ENCODE assay signal across 7 mouse cellular contexts in the genomic region with DNA sequence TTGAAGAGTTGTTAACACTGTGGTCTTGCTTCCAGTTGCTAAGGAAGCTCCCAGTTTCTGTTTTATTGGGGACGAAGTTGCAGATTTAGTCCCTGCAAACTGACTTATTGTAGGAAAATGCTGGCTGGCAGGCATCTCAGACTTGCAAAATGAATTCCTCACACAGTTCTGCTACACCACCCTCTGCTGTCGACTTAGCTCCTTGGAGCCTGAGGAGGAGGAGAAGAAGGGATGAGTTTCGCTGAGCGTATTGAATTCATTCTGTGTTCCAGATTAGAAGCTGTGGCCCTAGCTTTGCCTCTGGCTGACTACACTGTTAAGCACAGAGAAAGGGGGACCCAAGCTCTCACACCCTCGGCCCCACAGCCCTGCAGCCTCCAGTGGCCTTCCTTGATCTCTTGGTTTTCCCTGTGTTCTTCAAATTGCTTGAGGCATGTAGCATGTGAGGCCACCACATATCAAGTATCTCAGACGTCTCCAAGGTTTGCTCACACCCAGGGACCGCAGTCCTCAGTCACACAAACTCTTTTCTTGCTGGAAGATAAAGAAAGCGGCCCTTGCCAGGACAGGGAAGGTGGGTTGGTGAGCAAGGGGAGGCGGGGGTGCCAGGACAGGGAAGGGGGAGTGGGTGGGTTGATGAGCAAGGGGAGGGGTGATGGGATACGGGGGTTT. TPM values are rescaled to one million over a fixed set of nuclear protein-coding genes. Genes with fewer than 3 reads are reported as not detected.
DNase-seq lines count a peak whose midpoint lies in the region; TF ChIP-seq lines count a peak whose summit lies in the region.

No protein-coding gene starts in this region.

- peaks cover 9 to 19% of the 10 kb centered on the region in 2 experiments for H3K4me1 ChIP-seq in MEL (ENCODE audit: control insufficient read depth in 1 of 2, insufficient read depth in 2 of 2, low read length in 2 of 2)
- peaks cover 19% of the 10 kb centered on the region for H3K4me1 ChIP-seq in cortical plate, adult 2 months (ENCODE audit: control insufficient read depth, insufficient read depth, low read length)

- H3K27me3 ChIP-seq in MEL (ENCODE audit: control insufficient read depth in 1 of 2, insufficient read depth in 2 of 2, low read length in 2 of 2) = no peaks in the 10 kb centered on the region

- H3K9ac ChIP-seq in MEL (ENCODE audit: control insufficient read depth, low read depth, low read length, poor library complexity, severe bottlenecking) = peak overlapping the region; percentile 23

- no peak for TF ChIP-seq RAD21 in MEL (IDR thresholded peaks at IDR 0.05; ENCODE audit: low read depth, low read length)

- no peaks in the 10 kb centered on the region for H3K9me3 ChIP-seq in MEL (replicated peaks; ENCODE audit: insufficient read depth, low read length)

- H3K36me3 ChIP-seq in MEL (ENCODE audit: control insufficient read depth in 1 of 2, insufficient read depth in 2 of 2, low read length in 2 of 2) = peaks cover 0 to 21% of the 10 kb centered on the region in 2 experiments; a peak in 2 of 4 replicates

- TF ChIP-seq CTCF in layer of hippocampus, adult 2 months (conservative IDR thresholded peaks at IDR 0.05) = peak; percentile 20; the same call in 1 of the 2 replicates
- TF ChIP-seq CTCF in MEL (IDR thresholded peaks at IDR 0.05 in 2 of 3, conservative IDR thresholded peaks at IDR 0.05 in 1 of 3; ENCODE audit: control insufficient read depth in 1 of 3, insufficient read depth in 1 of 3, low read depth in 2 of 3, low read length in 3 of 3, poor library complexity in 1 of 3, severe bottlenecking in 1 of 3) = no peak
- TF ChIP-seq CTCF in cortical plate, adult 2 months (IDR thresholded peaks at IDR 0.05; ENCODE audit: extremely low read depth, insufficient read depth, low read length) = peak; percentile 30; the same call in 1 of the 2 replicates

- no peak overlapping the region for H3K4me3 ChIP-seq in layer of hippocampus, adult 2 months
- H3K4me3 ChIP-seq in MEL (ENCODE audit: control insufficient read depth in 1 of 2, insufficient read depth in 1 of 2, low read depth in 2 of 2, low read length in 2 of 2) = peak overlapping the region; percentile 1 to 52; a peak in 3 of 4 replicates
- no peak overlapping the region for H3K4me3 ChIP-seq in cortical plate, adult 2 months (ENCODE audit: insufficient read depth, low read length)

- intact Hi-C loops in left cerebral cortex, postnatal 14 days (cut with DNase I) = loop anchor here (5.0 kb wide), 2 partner anchors 77 to 163 kb away; a partner anchor contains a TSS

- peak overlapping the region; percentile 59 for H3K27ac ChIP-seq in layer of hippocampus, adult 2 months
- H3K27ac ChIP-seq in MEL (ENCODE audit: control insufficient read depth, low read depth, low read length) = peak overlapping the region; percentile 4; the same call in 1 of the 2 replicates
- 0 out of 2 replicates have a peak overlapping the region, but pooled peaks have one; percentile 18 for H3K27ac ChIP-seq in cortical plate, adult 2 months (ENCODE audit: insufficient read depth, low read length)

- no peaks in the 10 kb centered on the region for H3K79me2 ChIP-seq in MEL (ENCODE audit: control insufficient read depth, insufficient read depth, low read length, poor library complexity)

- TF ChIP-seq POLR2A in MEL (IDR thresholded peaks at IDR 0.05; ENCODE audit: control insufficient read depth in 1 of 2, insufficient read depth in 1 of 2, low read depth in 1 of 2, low read length in 2 of 2, poor library complexity in 1 of 2) = no peak
- 0 out of 2 replicates have a peak, but pooled peaks have one; percentile 21 for TF ChIP-seq POLR2A in cortical plate, adult 2 months (IDR thresholded peaks at IDR 0.05; ENCODE audit: extremely low read depth, insufficient read depth, low read length)

- peak in 1 of 2 experiments; percentile 40 for DNase-seq in layer of hippocampus, adult 2 months (ENCODE audit: low spot score in 2 of 2)
- DNase-seq in layer of hippocampus, postnatal 25 days (ENCODE audit: extremely low spot score in 1 of 2, low spot score in 1 of 2) = no peak
- DNase-seq in MEL (ENCODE audit: low read depth, low spot score) = peak; percentile 63
- DNase-seq in left cerebral cortex, postnatal 14 days (ENCODE audit: low spot score in 2 of 2) = peak; percentile 61 to 63
- DNase-seq in gastrocnemius, adult 18-20 months (ENCODE audit: low spot score) = no peak
- no peak for DNase-seq in cerebellum, postnatal 14 days

- TF ChIP-seq EP300 in MEL (IDR thresholded peaks at IDR 0.05; ENCODE audit: low read depth in 1 of 2, low read length in 2 of 2) = no peak

TF ChIP-seq in MEL, 35 proteins besides CTCF, POLR2A, EP300 and RAD21:
- TF ChIP-seq NELFE (IDR thresholded peaks at IDR 0.05; ENCODE audit: low read depth, low read length) (no peak), UBTF (IDR thresholded peaks at IDR 0.05; ENCODE audit: borderline replicate concordance, insufficient read depth, low read depth, low read length) (no peak), KAT2A (conservative IDR thresholded peaks at IDR 0.05; ENCODE audit: low read depth, low read length) (no peak), GABPA (IDR thresholded peaks at IDR 0.05; ENCODE audit: low read depth, low read length) (no peak), CHD1 (IDR thresholded peaks at IDR 0.05; ENCODE audit: low read depth, low read length) (0 out of 2 replicates have a peak, but pooled peaks have one; percentile 57), POLR2AphosphoS2 (IDR thresholded peaks at IDR 0.05; ENCODE audit: low read length) (no peak), MAZ (IDR thresholded peaks at IDR 0.05; ENCODE audit: low read depth, low read length) (0 out of 2 replicates have a peak, but pooled peaks have one; percentile 56)

RNA-seq across cellular contexts. Expression of a gene that starts 24.8 kb away (rescaled TPM):
- 10 to 100 TPM; 29.8 to 30.7 TPM for total RNA-seq in layer of hippocampus, adult 2 months (2021)
- 10 to 100 TPM; 23.5 to 27.0 TPM for total RNA-seq in layer of hippocampus, postnatal 25 days (2021)
- 25.5 and 33.0 TPM in 2 replicates for total RNA-seq in MEL (2012; rRNA removed)
- 10 to 100 TPM in 1 of 2 experiments, not detected in 1; 46.0 TPM for polyA plus RNA-seq in MEL (2012; ENCODE audit: insufficient read depth in 1 of 2, insufficient read length in 2 of 2, low read depth in 1 of 2, low replicate concordance in 2 of 2, missing spikeins in 1 of 2)
- 13.1 and 14.0 TPM in 2 replicates for polyA plus RNA-seq in cortical plate, adult 2 months (2012; rRNA removed)
- 10 to 100 TPM; 28.2 to 36.4 TPM for total RNA-seq in left cerebral cortex, postnatal 14 days (2021)
- total RNA-seq in gastrocnemius, adult 18-20 months (2021) = 10 to 100 TPM in 1 of 2 experiments, 1 to 10 TPM in 1; 9.3 to 10.6 TPM

Comparison
In these comparisons a context has a peak if more than half of its experiments do, and no peak if none do; other contexts are left out.
1. DNase-seq: peak in MEL (single experiment) and left cerebral cortex, postnatal 14 days (2 of 2); none in layer of hippocampus, postnatal 25 days (0 of 2), gastrocnemius, adult 18-20 months (single experiment) and cerebellum, postnatal 14 days (0 of 2).
2. H3K27ac ChIP-seq: peak in every context shown above with its lines; median percentile 59 in layer of hippocampus, adult 2 months; 18 in cortical plate, adult 2 months; 4 in MEL.
3. H3K4me3 ChIP-seq: peak in MEL (2 of 2); none in layer of hippocampus, adult 2 months (single experiment) and cortical plate, adult 2 months (single experiment).
4. CTCF ChIP-seq: peak in layer of hippocampus, adult 2 months (single experiment) and cortical plate, adult 2 months (single experiment); none in MEL (0 of 3).